Mouse (Mus musculus) inflammation-experienced regulatory T-cells, adult 6 months (primary cell): ENCODE data around the gene Retnla. TPM values are rescaled to one million over a fixed set of nuclear protein-coding genes. Genes with fewer than 3 reads are reported as not detected.

Experiments used
- polyA plus RNA-seq, 3 experiments: library from polyadenylated mRNA; unstranded; fragments of 100-300 nt; shearing (Covaris generic); gene quantifications; one replicate each; pipeline ENCODE4 v1.2.1; 2017

The Retnla gene
- polyA plus RNA-seq, 3 experiments from 2014 or later = not detected

Other genes with a start within 250 kb of the Retnla start
- gene Trat1, start 70.5 kb upstream of the Retnla start, polyA plus RNA-seq = 100 to 1,000 TPM in 1 of 3 experiments, 10 to 100 TPM in 2; 64.3 to 111 (median 96.4) TPM
- gene Retnlb, start 25.7 kb upstream of the Retnla start, polyA plus RNA-seq = not detected
- not detected for gene Retnlg, start 30.1 kb downstream of the Retnla start, polyA plus RNA-seq
- gene Dzip3, start 151.6 kb downstream of the Retnla start, polyA plus RNA-seq = 1 to 10 TPM; 4.3 to 6.2 (median 4.5) TPM
- 10 to 100 TPM in 1 of 3 experiments, 1 to 10 TPM in 2; 3.5 to 29.1 (median 6.2) TPM for gene Cip2a, start 151.6 kb downstream of the Retnla start, polyA plus RNA-seq
- under 1 TPM in 2 of 3 experiments, not detected in 1; 0.30 to 0.31 TPM for gene Myh15, start 214.9 kb downstream of the Retnla start, polyA plus RNA-seq